Mouse (Mus musculus) neural tube, embryonic 14.5 days (tissue): ENCODE measurements around the gene Wscd2. TPM values are rescaled to one million over a fixed set of nuclear protein-coding genes. Genes with fewer than 3 reads are reported as not detected.
A peak's percentile ranks its signal among the peaks of the same experiment; 100 is the strongest.

Experiments
- ATAC-seq: fragments of 200-750 bp; cut with Nextera tagmentation; 2 replicates; pipeline ENCODE4 v1.8.0; 2017; ENCODE audit warnings: low read depth, mild to moderate bottlenecking, moderate TSS enrichment, moderate library complexity
- H3K27ac ChIP-seq: fragments of 300-500 bp; sonication (generic); 2 replicates; pipeline ENCODE4 v1.5.1; 2014; ENCODE audit warnings: low read depth, mild to moderate bottlenecking, control low read depth, low read length, moderate library complexity, mixed read lengths
- H3K27me3 ChIP-seq: fragments of 300-500 bp; sonication (generic); 2 replicates; pipeline ENCODE4 v1.6.1; 2014; ENCODE audit warnings: low read length; ENCODE audit not compliant: control insufficient read depth, insufficient read depth
- H3K36me3 ChIP-seq: fragments of 300-500 bp; sonication (generic); 2 replicates; pipeline ENCODE4 v1.6.1; 2014; ENCODE audit warnings: low read length, mixed read lengths; ENCODE audit not compliant: control insufficient read depth, insufficient read depth
- H3K4me1 ChIP-seq: fragments of 300-500 bp; sonication (generic); 2 replicates; pipeline ENCODE4 v1.6.1; 2014; ENCODE audit warnings: low read length; ENCODE audit not compliant: control insufficient read depth, insufficient read depth
- H3K4me2 ChIP-seq: fragments of 300-500 bp; sonication (generic); 2 replicates; pipeline ENCODE4 v1.6.1; 2014; ENCODE audit warnings: mild to moderate bottlenecking, low read depth, low read length, control low read depth
- H3K4me3 ChIP-seq: fragments of 300-500 bp; sonication (generic); 2 replicates; pipeline ENCODE4 v1.5.1; 2014; ENCODE audit warnings: low read depth, low read length, control low read depth, mixed read lengths
- H3K9ac ChIP-seq: fragments of 300-500 bp; sonication (generic); replicated peaks from 2 replicates; pipeline ENCODE4 v1.6.1; 2014; ENCODE audit warnings: low read depth, mild to moderate bottlenecking, control low read depth, low read length, mixed read lengths
- H3K9me3 ChIP-seq: fragments of 300-500 bp; sonication (generic); 2 replicates; pipeline ENCODE4 v1.6.1; 2016; ENCODE audit warnings: low read length; ENCODE audit not compliant: control insufficient read depth
- WGBS: fragments of 180-500 bp; shearing (Covaris S2); extraction: QIAGEN DNeasy Blood & Tissue Kit; methylation state at CpG from one replicate; pipeline ENCODE4 v1.1.7; 2014; 5-methylcytosine and 5-hydroxymethylcytosine counted together
- polyA plus RNA-seq: library from polyadenylated mRNA; unstranded; fragments of >200 nt; fragmentation: Nextera tagmentation; extraction: Ambion mirVana; gene quantifications from 2 replicates; pipeline ENCODE4 v1.2.1, GENCODE M21; 2014

The Wscd2 gene
- polyA plus RNA-seq, 1 experiment from 2014 or later: 19.9 TPM

DNA sequence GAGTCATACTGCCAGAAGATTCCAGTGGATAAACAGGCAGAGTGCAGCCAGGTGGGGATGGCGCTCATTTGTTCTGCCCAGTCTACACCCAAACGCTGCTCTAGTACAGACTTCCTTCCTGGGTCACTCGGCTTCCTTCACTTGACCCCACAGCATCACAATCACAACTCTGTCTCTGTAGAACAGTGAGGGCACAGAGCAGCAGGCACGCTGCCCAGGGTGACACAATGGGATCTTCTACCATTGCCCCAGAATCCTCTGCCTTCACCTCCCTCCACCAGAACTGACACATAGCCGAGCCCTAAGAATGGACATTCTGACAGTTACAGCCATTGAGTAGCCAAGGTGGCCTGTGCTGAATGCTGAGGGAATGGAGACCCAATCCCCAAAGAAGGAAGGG is 20.3 kb upstream of the Wscd2 start:
- Histone ChIP-seq H3K27ac (no peak overlapping the region), H3K36me3 (no peaks in the 10 kb centered on the region), H3K4me1 (peaks cover 14% of the 10 kb centered on the region; the same call in 1 of the 2 replicates), H3K9me3 (no peaks in the 10 kb centered on the region), H3K4me3 (no peak overlapping the region), H3K4me2 (no peak overlapping the region), H3K27me3 (no peaks in the 10 kb centered on the region), H3K9ac (no peak overlapping the region)
- ATAC-seq: no peak
- 87% methylated on average over 5 of the region's 5 CpGs for WGBS

DNA sequence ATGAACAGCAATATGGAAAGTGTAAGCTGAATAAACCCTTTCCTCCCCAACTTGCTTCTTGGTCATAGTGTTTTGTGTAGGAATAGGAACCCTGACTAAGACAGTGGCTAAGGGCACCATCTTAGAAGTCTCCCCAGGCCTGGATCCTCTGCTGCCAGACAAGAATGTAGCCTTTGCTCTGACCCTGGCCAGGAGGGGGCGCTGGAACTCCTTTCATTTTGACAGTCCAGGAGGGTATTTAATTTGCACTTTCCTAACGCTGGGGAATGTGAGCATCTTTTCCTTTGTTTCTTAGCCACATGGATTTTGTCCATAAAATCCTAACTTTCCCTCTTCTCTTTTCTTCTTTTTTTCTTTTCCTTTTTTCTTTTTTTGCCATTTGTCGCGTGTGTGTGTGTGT is 18.7 kb upstream of the Wscd2 start:
- H3K27ac ChIP-seq: no peak overlapping the region
- no peaks in the 10 kb centered on the region for H3K27me3 ChIP-seq
- no peaks in the 10 kb centered on the region for H3K36me3 ChIP-seq
- H3K4me1 ChIP-seq: peaks cover 14% of the 10 kb centered on the region; the same call in 1 of the 2 replicates
- no peak overlapping the region for H3K4me2 ChIP-seq
- H3K9ac ChIP-seq: no peak overlapping the region
- H3K9me3 ChIP-seq: no peaks in the 10 kb centered on the region
- 42% methylated on average over 4 of the region's 4 CpGs for WGBS
- ATAC-seq: no peak
- H3K4me3 ChIP-seq: no peak overlapping the region

DNA sequence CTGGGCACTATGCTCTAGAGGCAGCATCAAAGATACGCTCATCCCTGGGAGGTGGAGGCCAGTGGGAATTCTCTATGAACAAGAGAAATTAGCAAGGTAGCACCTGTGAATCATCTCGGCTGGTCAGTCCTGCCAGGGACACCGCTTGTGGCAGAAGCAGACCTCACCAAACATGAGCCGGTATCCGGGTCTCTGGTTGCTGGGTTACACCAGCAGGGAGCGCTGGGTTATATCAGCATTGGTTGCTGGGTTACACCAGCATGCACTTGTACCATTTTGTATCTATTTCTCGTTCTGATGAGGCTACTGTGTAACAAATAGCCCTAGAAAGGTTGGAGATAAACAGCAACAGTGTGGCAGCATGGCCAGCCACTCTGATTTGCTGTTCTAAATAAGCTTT is 17.8 kb upstream of the Wscd2 start:
- Histone ChIP-seq H3K27ac (no peak overlapping the region), H3K27me3 (no peaks in the 10 kb centered on the region), H3K9me3 (no peaks in the 10 kb centered on the region), H3K9ac (no peak overlapping the region), H3K36me3 (no peaks in the 10 kb centered on the region), H3K4me2 (no peak overlapping the region), H3K4me3 (no peak overlapping the region), H3K4me1 (peaks cover 13% of the 10 kb centered on the region; the same call in 1 of the 2 replicates)
- ATAC-seq: no peak
- WGBS: 60% methylated on average over 7 of the region's 7 CpGs

DNA sequence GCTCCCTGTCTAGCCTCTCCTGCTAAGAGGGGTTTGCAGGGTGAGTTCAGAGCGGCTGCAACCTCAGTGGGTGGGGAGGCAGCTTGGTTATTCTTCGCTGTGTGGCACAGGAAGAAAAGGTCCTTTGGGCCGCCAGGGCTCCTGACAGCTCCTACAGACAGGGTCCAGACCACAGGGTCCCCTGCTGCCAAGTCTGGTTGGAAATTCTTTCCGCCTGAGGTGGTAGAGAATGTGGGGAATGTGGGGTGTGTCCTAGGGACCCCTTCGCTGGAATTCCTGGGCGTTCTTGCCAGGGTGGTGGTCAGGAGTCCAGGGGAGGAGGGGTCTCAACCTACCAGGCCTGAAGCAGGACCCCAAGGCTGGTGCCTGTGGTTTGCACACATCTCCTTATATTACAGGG is 13.3 kb upstream of the Wscd2 start:
- H3K4me3 ChIP-seq: no peak overlapping the region
- no peaks in the 10 kb centered on the region for H3K36me3 ChIP-seq
- no peak for ATAC-seq
- 44% methylated on average over 6 of the region's 6 CpGs for WGBS
- H3K27ac ChIP-seq: no peak overlapping the region
- H3K27me3 ChIP-seq: no peaks in the 10 kb centered on the region
- H3K4me1 ChIP-seq: no peaks in the 10 kb centered on the region
- no peak overlapping the region for H3K4me2 ChIP-seq
- H3K9me3 ChIP-seq: no peaks in the 10 kb centered on the region
- H3K9ac ChIP-seq: no peak overlapping the region

DNA sequence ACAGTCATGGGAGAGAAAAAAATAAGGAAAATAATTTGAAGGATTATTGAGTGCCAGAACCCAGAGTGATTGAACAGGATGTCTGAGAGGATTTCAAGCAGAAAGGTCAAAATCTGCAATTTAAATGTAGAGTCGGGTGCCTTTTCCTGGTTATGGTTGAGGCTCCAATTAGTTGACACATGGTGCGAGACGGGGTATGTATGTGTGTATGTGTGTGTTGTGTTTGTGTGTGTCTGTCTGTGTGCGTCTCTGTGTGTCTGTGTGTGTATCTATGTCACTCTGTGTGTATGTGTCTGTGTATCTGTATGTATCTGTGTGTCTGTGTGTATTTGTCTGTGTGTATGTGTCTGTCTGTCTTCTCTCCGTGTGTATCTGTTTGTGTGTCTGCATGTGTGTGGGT is 11.1 kb upstream of the Wscd2 start:
- H3K4me3 ChIP-seq: no peak overlapping the region
- H3K27me3 ChIP-seq: no peaks in the 10 kb centered on the region
- H3K9me3 ChIP-seq: no peaks in the 10 kb centered on the region
- H3K4me1 ChIP-seq: no peaks in the 10 kb centered on the region
- H3K36me3 ChIP-seq: no peaks in the 10 kb centered on the region
- ATAC-seq: no peak
- no peak overlapping the region for H3K27ac ChIP-seq
- 66% methylated on average over 5 of the region's 5 CpGs for WGBS
- no peak overlapping the region for H3K4me2 ChIP-seq
- H3K9ac ChIP-seq: no peak overlapping the region

DNA sequence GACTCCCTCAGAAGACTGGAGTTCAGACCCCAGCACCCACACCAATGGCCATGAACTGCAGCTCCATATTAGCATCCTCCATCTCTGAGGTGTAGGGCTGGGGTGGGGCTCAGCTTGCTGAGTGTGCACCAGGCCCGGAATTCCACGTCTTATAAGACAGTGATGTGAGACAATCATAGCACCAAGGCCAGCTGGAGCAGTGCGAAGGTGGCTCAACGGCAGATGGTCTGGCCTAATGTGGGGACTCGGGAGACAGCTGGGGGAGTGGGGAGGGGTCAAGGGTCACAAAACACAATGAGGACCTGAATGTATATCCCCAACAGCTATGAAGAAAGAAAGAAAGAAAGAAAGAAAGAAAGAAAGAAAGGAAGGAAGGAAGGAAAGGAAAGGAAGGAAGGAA is 9.7 kb upstream of the Wscd2 start:
- WGBS: 35% methylated on average over 5 of the region's 5 CpGs
- Histone ChIP-seq H3K27ac (no peak overlapping the region), H3K36me3 (no peaks in the 10 kb centered on the region), H3K4me2 (no peak overlapping the region), H3K9ac (no peak overlapping the region), H3K9me3 (no peaks in the 10 kb centered on the region), H3K27me3 (no peaks in the 10 kb centered on the region), H3K4me3 (no peak overlapping the region), H3K4me1 (no peaks in the 10 kb centered on the region)
- ATAC-seq: no peak

DNA sequence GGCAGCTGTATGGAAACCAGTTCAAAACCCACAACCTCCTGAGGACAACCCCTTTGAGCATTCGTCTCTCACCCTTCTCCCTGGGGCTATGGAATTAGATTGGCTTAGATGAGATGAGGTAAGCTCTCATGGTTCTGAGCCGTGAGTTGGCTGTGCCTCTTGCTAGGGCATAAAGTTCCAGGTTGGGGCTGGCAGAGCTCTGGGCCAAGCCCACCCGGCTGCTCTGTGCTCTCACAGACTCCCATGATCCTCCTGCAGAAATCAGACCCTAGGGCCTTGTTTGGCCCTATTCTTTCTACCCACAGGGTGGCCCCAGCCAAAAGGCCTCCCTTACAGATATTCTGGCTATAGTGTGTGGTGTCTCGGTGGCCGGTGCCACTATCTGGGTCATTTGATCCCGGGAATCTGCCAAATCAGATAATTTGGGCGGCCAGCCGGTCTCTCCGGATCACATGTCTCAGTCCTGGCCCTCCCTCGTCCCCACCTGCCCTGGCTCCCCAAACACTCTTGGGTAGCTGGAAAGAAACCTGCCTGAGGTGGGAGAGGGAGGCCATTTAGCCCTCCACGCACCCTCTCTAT is 4.5 kb upstream of the Wscd2 start:
- H3K4me1 ChIP-seq: no peaks in the 10 kb centered on the region
- H3K36me3 ChIP-seq: no peaks in the 10 kb centered on the region
- WGBS: 78% methylated on average over 11 of the region's 11 CpGs
- no peaks in the 10 kb centered on the region for H3K9me3 ChIP-seq
- no peak overlapping the region for H3K9ac ChIP-seq
- H3K27me3 ChIP-seq: no peaks in the 10 kb centered on the region
- H3K4me3 ChIP-seq: no peak overlapping the region
- no peak for ATAC-seq
- H3K4me2 ChIP-seq: no peak overlapping the region
- no peak overlapping the region for H3K27ac ChIP-seq

DNA sequence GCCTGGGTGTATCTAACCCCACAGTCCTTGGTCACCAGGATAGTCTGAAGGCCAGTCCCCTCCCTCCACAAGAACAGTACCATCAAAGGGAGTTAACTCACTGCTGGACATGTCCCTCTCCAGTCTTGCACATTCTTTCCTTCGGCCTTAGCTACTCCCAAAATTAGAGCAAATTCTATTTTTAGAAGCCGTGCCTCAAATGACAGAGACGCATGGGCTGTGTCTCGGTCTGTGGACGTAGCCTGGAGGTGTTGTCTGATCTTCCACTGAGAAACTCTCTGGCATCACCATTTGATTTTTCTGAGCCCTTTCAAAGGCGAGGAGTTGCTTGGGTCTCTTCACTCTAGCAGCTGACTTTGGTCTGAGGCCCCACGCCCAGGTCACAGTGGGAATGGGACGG is 2.3 kb upstream of the Wscd2 start:
- Histone ChIP-seq H3K9ac (no peak overlapping the region), H3K4me1 (peaks cover 8% of the 10 kb centered on the region; the same call in 1 of the 2 replicates), H3K4me2 (no peak overlapping the region), H3K4me3 (no peak overlapping the region), H3K27ac (no peak overlapping the region), H3K36me3 (no peaks in the 10 kb centered on the region), H3K9me3 (no peaks in the 10 kb centered on the region), H3K27me3 (no peaks in the 10 kb centered on the region)
- no peak for ATAC-seq
- 83% methylated on average over 8 of the region's 8 CpGs for WGBS

DNA sequence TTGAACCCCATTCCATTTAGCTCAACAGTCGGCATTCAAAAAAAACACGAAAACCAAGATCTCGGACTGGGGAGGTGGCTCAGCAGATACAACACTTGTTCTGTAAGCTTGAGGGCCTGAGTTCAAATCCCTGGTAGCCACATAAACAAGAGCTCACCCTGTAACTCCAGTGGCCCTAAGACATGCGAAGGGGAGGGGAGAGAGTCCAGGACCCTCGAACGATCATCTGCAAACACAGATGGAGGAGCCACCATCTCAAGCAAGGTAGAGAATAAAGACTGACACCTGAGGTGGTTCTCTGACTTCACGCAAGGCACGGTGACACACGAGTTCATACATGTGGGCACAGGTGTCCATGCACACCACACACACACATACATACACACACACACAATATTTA is 516 bp upstream of the Wscd2 start:
- H3K27me3 ChIP-seq: no peaks in the 10 kb centered on the region
- no peak overlapping the region for H3K9ac ChIP-seq
- peak overlapping the region; percentile 65; the same call in 1 of the 2 replicates for H3K4me2 ChIP-seq
- 92% methylated on average over 9 of the region's 9 CpGs for WGBS
- no peak for ATAC-seq
- peaks cover 25% of the 10 kb centered on the region for H3K4me1 ChIP-seq
- no peaks in the 10 kb centered on the region for H3K9me3 ChIP-seq
- no peak overlapping the region for H3K27ac ChIP-seq
- H3K36me3 ChIP-seq: no peaks in the 10 kb centered on the region
- H3K4me3 ChIP-seq: no peak overlapping the region
